Mouse (Mus musculus): Measurements from ENCODE around the gene Gfod1.

Gfod1 gene

DNA sequence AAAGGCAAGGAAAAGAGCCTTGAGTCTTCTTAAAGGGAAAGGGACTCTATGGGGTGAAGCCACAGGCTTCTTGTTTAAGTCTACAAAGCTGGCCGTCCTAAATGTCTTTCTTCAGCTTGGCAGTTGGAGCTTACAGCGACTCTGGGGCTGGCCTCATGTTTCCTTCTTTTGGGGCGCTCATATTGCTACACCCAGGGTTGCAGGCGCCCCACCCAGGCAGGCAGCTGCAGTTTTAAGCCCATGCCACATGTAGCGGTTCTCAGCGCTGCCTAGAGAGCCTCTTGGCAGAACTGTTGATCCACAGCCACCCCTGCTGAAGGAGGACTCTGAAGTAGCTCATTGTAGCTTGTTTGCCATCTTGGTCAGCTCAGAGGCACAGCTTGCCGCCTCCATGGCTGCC is 104.7 kb downstream of the Gfod1 start:
- DNase-seq, result no peak

- DNase-seq, result no peak
Observed at GRCm38 (mm10) chr13:43197187-43197586, 106.8 kb downstream of the Gfod1 start.

DNA sequence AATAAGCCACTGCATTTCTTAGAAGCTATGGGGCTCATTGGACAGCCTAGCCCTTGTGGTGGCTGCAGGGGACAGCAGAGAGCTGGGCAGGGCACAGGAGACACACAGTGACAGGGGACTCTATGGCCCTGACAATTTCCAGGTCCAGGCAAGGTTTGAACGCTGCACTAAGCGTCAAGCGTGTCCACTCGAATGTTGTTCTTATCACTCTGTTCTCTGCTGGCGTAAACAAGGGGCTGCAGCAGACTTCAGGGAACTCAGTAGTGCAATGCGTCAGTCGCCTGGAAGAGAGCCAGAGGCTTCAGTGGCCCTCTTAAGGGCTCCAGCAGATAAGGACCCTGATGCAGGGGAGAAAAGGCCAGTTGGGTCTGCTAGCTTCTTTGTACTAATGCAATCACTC is 108.0 kb downstream of the Gfod1 start:
- no peak for DNase-seq

DNA sequence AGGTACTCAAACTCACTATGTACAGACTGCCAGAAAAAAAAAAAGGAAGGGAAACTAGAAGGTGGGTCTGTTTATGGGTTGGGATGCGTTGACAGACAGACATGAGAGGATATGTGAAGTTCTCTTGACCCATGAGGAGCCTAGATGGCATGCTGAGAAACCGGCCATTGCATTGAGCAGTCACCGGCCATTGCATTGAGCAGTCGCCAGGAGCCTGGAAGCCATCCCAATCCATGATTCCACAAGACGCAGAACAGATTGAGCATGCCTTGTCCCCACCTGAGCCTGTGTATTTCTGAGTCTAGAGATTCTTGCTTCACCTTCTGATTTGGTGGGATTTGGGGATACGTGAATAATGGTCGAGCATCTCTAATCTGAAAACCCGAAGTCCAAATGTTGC is 110.0 kb downstream of the Gfod1 start:
- DNase-seq, result no peak

DNA sequence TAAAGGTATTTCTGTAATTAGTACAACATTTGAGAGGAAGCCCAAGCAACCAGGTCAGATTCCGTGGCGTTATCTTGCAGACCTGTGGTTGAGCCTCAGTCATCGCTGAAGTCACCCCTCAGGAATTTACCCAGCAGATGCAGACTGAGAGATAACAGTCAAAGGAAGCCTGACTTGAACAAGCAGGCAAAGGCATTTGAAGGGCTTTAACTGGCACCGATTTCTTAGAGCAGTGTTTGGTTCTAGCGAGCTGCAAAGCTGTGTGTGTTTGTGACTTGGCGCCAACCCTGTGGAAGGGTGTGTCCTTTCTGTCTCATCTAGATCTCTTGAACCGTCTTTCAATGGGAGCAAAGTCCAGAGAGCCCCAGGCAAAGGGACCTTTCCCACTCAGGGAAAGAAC is 110.7 kb downstream of the Gfod1 start:
- DNase-seq, result no peak

DNA sequence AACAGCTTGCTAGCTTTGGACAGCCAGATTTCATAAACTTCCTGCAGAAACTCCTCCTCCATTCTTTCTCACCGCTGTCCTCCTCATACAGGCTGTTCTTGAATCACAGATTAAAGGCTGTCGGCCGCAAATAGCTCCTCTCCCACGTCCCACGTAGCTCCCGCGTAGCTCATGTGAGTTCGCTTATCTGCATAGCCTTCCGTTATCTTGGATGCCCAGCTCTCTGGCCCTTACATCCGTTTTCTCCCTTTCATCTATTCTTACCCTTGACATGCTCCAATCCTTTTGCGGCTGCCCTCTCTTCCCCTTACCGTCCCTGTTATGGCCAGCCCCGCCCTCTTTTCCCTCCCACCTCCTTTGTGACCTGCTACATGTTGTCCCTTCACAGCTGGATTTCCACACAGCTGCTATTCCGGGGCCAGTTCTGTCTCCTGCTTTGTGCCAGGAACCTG is 112.2 kb downstream of the Gfod1 start:
- no peak for DNase-seq

GRCm38 (mm10) chr13:43191290-43191689 is 112.7 kb downstream of the Gfod1 start:
- no peak for DNase-seq

DNA sequence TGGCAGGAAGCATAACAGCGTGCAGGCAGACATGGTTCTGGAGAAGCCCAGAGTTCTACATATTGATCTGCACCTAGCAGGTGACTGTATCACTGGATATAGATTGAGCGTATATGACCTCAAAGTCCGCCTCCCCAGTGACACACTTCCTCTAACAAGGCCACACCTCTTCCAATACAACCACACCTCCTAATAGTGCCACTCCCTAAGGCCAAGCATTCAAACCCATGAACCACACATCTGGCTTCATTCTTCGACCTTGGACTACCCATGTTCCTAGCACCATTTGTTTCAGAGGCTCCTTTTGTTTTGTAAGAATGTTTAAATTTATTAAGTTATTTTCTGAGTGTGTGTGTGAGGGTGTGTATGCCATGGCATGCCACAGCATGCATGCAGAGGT is 116.2 kb downstream of the Gfod1 start:
- no peak for DNase-seq

GRCm38 (mm10) chr13:43183248-43184055 is 120.5 kb downstream of the Gfod1 start:
- DNase-seq, result no peak

- peak; percentile 83 for DNase-seq
Observed at GRCm38 (mm10) chr13:43182465-43183201, 121.3 kb downstream of the Gfod1 start.

DNA sequence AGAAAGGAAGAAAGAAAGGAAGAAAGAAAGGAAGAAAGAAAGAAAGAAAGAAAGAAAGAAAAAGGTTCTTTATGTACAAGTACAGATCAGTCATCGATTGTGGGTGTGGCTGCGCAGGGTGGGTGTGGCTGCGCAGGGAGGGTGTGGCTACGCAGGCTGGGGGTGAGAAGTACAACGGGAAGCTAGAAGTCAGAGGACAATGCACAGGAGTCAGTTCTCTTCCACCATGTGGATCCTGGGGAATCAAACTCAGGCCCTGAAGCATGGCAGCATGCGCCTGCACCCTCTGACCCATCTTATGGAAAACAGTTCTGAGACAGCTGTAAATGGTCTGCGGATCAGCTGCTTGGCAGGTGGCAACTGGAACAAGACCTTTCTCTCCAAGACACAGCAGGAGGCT is 122.9 kb downstream of the Gfod1 start:
- no peak for DNase-seq

DNA sequence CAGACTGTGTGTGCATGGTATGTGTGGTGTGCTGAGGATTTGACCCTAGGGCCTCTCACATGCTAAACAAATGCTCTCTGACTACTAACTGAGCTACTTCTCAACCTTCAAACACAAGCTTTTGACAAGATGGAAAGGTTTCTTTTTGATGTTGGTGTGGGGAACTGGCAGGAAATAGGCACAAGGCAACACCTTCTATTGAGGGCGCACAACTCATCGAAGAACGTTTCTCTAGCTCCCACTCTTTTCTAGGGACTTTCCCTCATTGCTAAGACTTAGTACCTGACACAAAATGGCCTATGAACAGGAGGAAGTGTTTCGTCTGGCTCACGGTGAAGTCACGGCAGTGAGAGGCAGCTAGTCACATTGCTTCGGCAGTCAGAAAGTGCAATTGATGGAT is 126.7 kb downstream of the Gfod1 start:
- DNase-seq, result no peak

DNA sequence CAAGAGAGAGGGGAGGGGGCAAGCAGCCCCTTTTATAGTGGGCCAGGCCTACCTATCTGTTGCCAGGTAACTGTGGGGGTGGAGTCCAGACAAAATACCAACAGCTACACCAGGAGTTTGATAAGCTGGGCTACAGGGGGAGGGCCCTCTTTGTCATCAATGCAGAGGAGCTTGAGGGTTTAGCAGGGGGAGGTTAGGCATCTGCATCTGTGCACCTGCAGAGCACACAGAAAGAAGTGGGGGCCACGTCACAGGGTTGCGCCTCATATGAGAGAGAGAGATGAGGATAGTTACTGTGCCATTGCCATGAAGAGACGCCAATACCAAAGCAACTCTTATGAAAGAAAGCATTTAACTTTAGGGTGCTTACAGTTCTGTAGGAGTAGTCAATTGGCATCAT is 127.3 kb downstream of the Gfod1 start:
- DNase-seq, result peak; percentile 19

DNA sequence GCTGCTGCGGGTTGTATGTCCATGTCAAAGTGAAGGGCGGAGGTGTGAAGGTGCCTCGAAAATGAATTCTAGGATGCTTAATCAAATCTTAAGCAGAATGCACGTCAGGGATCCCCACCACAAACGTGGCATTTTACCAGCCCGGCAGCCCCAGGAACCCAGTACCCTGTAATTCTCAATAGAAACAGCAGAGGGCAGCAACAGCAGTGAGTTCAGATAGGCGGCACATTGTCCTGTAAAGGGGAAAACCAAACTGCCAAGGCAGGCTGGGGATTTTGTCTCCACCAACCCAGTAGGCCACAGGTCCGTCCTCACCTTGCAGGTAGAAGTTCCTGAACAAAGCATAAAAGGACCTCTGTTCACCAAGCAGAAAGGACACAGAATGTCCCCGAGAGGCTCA is 130.7 kb downstream of the Gfod1 start:
- DNase-seq, result peak; percentile 81

DNA sequence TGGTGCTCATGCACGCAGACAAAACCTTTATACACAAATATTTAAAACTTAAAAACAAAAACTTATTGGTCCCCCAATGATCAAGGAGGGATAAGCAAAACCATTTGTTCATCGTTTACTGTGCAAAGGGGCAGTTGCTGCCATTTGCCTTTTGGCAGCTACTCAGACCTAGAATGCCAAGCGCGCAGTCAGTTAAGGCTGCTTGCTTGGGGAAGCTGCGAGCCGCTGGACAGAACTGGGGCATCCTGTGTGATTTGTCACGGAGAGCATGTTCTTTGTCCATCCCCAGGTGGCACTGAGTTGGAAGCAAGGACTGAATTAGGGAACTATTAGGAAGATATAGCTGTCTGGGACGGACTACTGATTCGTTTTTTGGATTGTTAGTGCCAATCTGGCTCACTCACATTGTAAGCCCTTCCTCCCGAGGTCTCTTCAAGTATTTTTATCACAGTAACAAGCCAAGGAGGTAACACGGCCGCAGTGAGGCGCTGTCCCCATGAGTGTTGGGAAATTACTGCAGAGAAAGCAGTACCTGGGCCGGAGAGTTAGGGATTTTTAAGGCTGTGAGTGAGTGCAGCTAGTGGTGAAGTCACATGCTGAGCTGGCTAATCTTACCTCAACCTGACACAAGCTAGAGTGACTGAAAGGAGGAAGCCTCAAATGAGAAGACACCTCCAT is 131.8 kb downstream of the Gfod1 start:
- no peak for DNase-seq

DNA sequence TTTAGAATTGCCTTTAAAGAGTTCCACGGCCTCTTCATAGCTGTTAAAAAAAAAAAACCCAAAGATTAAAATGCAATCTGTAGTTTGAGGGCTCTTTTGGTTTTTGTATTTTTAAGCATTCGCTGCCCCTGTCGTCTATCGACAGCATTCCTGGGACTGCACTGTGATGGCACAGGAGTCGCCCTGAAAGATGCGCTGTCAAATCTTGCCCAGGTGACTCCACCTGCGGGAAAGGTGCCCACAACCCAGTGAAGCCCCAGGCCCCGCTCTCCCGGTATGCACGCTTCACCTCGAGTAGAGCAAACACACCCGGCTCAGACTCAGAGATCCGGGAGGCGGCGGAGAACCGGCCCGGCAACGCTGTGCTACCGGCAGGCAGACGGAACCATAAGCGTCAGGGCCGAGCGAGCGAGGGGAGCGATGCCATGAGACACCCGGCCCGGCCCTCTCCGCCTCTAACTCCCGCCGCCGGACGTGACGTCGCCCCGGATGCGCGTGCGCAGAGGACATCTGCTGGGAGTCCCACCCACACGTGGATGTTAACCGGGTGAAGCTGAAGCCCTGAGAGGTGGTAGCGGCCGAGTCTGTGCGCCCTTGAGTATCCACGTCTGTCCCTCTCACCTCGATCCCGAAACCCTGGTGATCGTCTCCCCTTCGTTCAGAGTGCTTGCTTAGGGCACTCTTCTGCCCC is 132.8 kb downstream of the Gfod1 start, which contains the start of gene Tbc1d7:
Gene Tbc1d7 (minus strand): TSS at position 482 of the 691 bp plus-strand sequence.
- DNase-seq, result peak; percentile 100

DNA sequence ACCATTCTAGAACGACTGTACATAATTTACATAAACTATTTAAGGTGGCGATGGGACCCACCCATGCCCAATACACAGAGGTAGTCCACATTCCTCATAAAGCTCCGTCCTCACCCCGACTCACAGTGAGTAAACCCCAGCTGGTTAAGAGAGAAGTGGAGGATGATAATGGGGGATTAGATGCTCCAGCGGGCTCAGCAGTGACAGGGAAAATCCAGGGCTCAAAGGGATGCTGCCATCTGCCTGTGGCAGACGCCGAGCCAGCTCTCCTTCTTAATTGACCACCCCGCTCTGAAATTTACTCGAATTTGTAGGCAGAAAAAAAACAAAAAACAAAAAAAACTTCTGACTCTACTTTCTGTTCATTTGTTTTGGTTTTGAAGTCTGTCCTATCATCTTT is 136.3 kb downstream of the Gfod1 start:
- no peak for DNase-seq

DNA sequence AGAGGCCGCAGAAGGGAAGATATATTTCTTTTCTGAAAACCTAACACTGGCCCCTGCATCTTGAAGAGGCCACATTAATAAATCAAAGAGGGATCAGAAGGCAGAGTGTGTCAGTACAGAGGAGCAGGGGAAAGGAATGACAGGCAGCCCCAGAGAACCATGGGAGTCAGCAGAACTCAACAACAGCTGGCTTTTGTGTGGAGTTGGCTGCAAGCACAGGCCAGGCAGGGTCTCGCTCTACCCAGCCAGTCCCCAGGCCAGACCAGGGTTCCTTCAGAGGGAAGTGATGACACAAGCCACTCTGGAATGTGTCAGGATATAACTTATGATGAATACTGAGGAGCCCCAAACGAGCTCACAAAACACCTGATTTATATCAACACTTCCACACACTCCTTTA is 144.5 kb downstream of the Gfod1 start:
- no peak for DNase-seq

DNA sequence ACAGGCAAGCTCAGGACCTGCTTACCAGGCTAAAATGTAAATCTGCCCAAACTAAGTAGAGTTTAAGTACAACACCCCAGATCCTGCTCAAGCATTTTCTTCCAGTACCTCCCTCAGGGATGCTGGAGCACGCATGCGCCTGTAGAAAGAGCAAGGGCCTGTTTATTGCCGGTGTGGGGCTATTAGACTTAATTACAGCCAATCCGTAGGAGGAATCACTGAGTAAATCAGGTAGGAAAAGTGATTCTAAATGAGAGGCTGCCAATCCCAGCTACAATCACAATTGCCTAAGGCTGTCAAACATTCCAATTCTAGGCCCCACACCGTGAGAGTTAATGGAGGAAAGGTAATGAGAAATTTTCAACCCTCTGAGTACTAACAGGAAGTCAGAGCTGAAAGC is 145.7 kb downstream of the Gfod1 start:
- DNase-seq, result no peak

- DNase-seq, result no peak
Observed at GRCm38 (mm10) chr13:43157370-43157769, 146.6 kb downstream of the Gfod1 start.

DNA sequence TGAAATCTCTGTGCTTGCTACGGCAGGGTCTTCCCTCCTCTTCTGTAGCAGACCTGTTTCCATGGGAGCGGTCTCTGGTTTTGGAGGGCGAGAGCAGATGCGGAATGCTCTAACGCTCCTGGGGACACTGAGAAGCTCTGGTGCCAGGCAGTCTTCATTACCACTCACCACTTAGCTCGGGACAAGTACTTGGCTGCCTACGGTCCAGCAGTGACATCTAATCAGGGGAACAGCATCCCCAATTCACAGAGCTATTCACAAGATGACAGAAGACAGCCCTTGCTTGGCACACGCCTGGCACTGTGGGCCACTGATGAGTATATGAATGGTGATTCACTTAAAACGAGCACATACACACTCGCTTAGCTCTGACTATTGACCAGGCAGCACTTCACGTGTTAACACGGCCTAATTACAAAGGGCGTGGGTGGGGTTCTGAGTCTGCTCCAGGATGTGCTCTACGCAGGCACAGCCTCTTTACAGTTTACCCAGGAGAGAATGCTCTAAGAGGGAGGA is 151.9 kb downstream of the Gfod1 start:
- no peak for DNase-seq

GRCm38 (mm10) chr13:43149661-43150060 is 154.3 kb downstream of the Gfod1 start:
- DNase-seq, result no peak

- no peak for DNase-seq
Observed at GRCm38 (mm10) chr13:43148692-43149091, 155.3 kb downstream of the Gfod1 start.
